Mouse (Mus musculus) forelimb bud, embryonic 11.5 days (tissue): Measurements from ENCODE around the gene Haao.
"Not testable (repeated sequence)": the region's sequence is repeated elsewhere in the genome, so short reads cannot be mapped to it uniquely, and the experiment has no call there.

Source experiments
- DNase-seq: peaks from one replicate; pipeline ENCODE4 v3.0.0-alpha.2; 2012; ENCODE audit warnings: low read depth, low spot score

The Haao gene

GRCm38 (mm10) chr17:83866582-83866981 is 18.8 kb upstream of the Haao start:
- DNase-seq: peak; percentile 83

- no peak for DNase-seq
Observed at GRCm38 (mm10) chr17:83865366-83865765, 17.6 kb upstream of the Haao start.

- DNase-seq: peak; percentile 53
Observed at GRCm38 (mm10) chr17:83862134-83862881, 14.5 kb upstream of the Haao start.

GRCm38 (mm10) chr17:83861444-83862133 is 13.8 kb upstream of the Haao start:
- DNase-seq: peak; percentile 97

GRCm38 (mm10) chr17:83860968-83861367 is 13.2 kb upstream of the Haao start:
- DNase-seq: not testable (repeated sequence)

GRCm38 (mm10) chr17:83860224-83860623 is 12.5 kb upstream of the Haao start:
- DNase-seq: no peak

- no peak for DNase-seq
Observed at GRCm38 (mm10) chr17:83859639-83860038, 11.9 kb upstream of the Haao start.

GRCm38 (mm10) chr17:83858413-83858812 is 10.7 kb upstream of the Haao start:
- DNase-seq: no peak

- no peak for DNase-seq
Observed at GRCm38 (mm10) chr17:83854284-83854918, 6.6 kb upstream of the Haao start.

GRCm38 (mm10) chr17:83853831-83854230 is 6.1 kb upstream of the Haao start:
- DNase-seq: no peak

GRCm38 (mm10) chr17:83850864-83851263 is 3.1 kb upstream of the Haao start:
- DNase-seq: no peak

GRCm38 (mm10) chr17:83850458-83850857 is 2.7 kb upstream of the Haao start:
- peak; percentile 90 for DNase-seq

GRCm38 (mm10) chr17:83849717-83850116 is 2.0 kb upstream of the Haao start:
- DNase-seq: no peak

- no peak for DNase-seq
Observed at GRCm38 (mm10) chr17:83849081-83849675, 1.4 kb upstream of the Haao start.

GRCm38 (mm10) chr17:83848482-83848881 is 719 bp upstream of the Haao start:
- DNase-seq: no peak

- DNase-seq: no peak
Observed at GRCm38 (mm10) chr17:83847100-83847499, 663 bp downstream of the Haao start.

GRCm38 (mm10) chr17:83846301-83847021 is 1.3 kb downstream of the Haao start:
- DNase-seq: no peak

GRCm38 (mm10) chr17:83845538-83845937 is 2.2 kb downstream of the Haao start:
- DNase-seq: no peak

- DNase-seq: no peak
Observed at GRCm38 (mm10) chr17:83843780-83844179, 4.0 kb downstream of the Haao start.

GRCm38 (mm10) chr17:83841011-83841410 is 6.8 kb downstream of the Haao start:
- DNase-seq: no peak

- no peak for DNase-seq
Observed at GRCm38 (mm10) chr17:83839132-83839531, 8.6 kb downstream of the Haao start.
